Mouse (Mus musculus): Measurements from ENCODE around the gene Evi2a. TPM values are rescaled to one million over a fixed set of nuclear protein-coding genes. Genes with fewer than 3 reads are reported as not detected.

Gene Evi2a
- polyA plus RNA-seq, 1 experiment: 10.2 TPM

DNA sequence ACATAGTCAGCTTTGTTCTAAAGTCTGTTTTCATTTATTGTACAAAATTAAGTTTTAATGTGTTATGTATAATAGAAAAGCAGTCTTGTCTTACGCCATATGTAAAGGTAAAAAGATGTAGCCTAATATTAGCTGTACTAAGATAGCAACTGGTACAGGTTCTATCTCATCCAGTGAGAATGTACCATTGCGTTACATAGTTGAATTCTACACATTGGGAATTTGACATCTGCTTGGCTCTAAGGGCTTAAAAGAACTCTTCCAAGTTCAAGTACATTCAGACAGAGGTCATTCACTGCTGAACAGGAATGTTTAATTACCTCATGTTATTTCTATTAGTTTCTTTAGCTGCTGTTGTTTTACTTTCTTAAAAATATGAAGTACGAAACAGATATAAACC is 3.9 kb downstream of the Evi2a start:
- DNase-seq (ENCODE audit: low read depth): no peak

DNA sequence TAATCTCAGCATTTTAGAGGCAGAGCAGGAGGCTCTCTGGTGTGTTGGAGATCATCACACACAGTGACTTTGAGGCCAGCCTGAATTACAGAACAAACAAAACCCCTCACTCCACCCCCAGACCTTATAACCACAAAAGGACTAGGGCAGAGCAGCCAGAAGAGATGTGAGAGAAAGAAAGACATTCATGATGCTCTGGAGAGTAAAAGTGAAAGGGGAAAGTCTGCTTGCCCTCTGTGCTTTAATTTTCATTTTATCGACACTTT is 6.2 kb downstream of the Evi2a start:
- DNase-seq (ENCODE audit: low read depth): no peak

- no peak for DNase-seq (ENCODE audit: low read depth)
Observed at GRCm38 (mm10) chr11:79523560-79524309, 6.7 kb downstream of the Evi2a start, which contains the start of gene Evi2b. Gene Evi2b (minus strand): TSS chr11:79523762.

- DNase-seq (ENCODE audit: low read depth): no peak
Observed at GRCm38 (mm10) chr11:79522944-79523343, 7.5 kb downstream of the Evi2a start.

- DNase-seq (ENCODE audit: low read depth): no peak
Observed at GRCm38 (mm10) chr11:79521930-79522329, 8.5 kb downstream of the Evi2a start.

DNA sequence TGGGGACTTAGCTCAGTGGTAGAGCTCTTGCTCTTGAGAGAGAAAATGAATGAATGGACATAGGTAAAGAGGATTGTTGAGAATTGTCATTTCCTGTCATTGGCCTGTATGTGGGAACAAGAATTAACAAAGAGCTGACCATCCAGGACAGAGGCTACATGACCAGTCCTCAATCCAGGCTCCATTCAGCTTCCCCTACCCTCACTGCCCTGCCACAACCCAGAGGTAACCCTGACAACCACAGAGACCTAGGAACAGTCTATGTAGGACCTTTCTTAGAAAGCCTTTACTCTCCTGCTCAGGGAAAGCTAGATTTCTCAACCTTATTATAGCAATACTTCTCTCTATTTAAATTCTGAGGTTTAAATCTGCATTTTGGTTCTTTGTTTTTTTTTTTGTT is 9.6 kb downstream of the Evi2a start:
- no peak for DNase-seq (ENCODE audit: low read depth)

DNA sequence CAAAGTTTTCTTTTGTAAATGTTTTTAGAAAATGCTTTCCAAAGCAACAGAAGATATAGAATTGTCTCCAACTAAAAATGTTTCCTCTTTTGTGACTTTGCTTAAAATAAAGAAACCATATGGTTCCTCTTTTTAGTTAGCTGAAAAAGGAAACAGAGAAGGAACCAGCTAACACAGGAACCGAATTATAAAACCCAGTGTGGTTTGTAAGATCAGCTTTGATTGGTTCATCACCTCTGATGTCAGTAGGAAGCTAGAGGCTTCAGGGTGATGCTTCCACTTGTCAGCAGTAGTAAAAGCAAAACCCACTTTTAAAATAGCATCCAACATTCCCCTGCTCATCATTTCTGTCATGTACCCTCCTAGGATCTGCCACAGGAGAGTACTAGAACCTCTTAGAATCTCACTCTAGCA is 10.5 kb downstream of the Evi2a start:
- no peak for DNase-seq (ENCODE audit: low read depth)

GRCm38 (mm10) chr11:79519299-79519698 is 11.1 kb downstream of the Evi2a start:
- DNase-seq (ENCODE audit: low read depth): no peak

- no peak for DNase-seq (ENCODE audit: low read depth)
Observed at GRCm38 (mm10) chr11:79515798-79516197, 14.6 kb downstream of the Evi2a start.

GRCm38 (mm10) chr11:79515331-79515730 is 15.1 kb downstream of the Evi2a start:
- DNase-seq (ENCODE audit: low read depth): no peak

GRCm38 (mm10) chr11:79511970-79512369 is 18.4 kb downstream of the Evi2a start:
- DNase-seq (ENCODE audit: low read depth): no peak

GRCm38 (mm10) chr11:79504506-79504905 is 25.9 kb downstream of the Evi2a start:
- no peak for DNase-seq (ENCODE audit: low read depth)

DNA sequence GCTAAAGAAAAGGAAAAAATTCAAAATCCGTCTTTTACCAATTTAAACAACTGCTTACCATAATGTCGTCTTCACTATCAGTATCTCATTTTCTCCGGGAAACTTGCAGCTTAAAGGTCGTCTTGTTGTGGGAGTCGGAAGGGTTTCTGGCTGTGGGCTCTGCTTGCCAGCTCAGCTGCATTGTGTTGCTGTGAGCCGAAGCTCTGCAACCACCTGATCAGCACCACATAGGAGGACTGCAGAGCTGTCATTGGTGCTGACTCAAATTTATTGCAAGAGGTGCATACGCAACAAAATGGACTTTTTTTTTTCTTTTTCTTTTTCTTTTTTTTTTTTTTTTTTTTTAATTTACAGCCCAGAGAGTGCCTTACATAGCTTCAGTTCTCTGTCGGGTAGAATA is 26.6 kb downstream of the Evi2a start, which contains the start of gene Omg:
Gene Omg (minus strand): TSS at position 240 of the 400 bp plus-strand sequence.
- DNase-seq (ENCODE audit: low read depth): no peak

DNA sequence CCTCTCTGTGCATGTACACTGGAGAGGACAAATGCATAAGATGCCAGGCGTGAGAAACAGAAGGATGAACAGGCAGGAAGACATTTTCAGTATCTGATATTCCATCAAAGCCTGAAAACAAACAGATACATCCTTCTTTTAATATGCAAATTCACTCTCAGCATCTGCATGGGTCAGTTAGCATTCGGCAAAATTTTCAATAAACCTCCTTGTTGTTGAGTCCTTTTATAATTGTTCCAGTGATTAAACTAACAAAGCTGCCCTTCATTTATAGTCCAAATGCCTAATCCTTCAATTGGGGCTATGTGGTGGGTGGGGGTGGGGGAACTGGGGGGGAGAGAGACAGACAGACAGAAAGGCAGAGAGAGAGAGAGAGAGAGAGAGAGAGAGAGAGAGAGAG is 27.5 kb downstream of the Evi2a start:
- no peak for DNase-seq (ENCODE audit: low read depth)

GRCm38 (mm10) chr11:79494976-79495800 is 35.2 kb downstream of the Evi2a start:
- DNase-seq (ENCODE audit: low read depth): no peak

- DNase-seq (ENCODE audit: low read depth): no peak
Observed at GRCm38 (mm10) chr11:79484721-79485120, 45.7 kb downstream of the Evi2a start.

GRCm38 (mm10) chr11:79483876-79484528 is 46.4 kb downstream of the Evi2a start:
- no peak for DNase-seq (ENCODE audit: low read depth)

DNA sequence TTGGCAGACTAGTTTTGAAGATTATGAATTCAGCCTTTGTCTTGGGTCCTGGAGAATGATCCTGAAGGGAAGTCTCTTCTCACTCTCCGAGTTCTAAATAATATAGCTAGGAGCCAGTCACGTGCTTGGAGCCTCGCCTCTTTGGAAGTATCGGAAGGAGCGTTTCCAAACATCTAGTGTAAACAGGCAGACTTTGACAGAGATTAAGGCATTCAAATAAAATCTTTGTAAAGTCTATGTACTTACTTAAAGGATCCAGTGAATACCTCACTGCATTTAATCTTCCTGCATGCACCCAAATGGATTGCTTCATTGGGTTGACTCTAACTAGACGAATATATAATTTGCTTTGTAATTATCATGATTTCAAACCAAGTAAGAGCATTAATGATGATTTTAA is 47.0 kb downstream of the Evi2a start:
- DNase-seq (ENCODE audit: low read depth): no peak
